Mouse (Mus musculus): ENCODE data around the gene Lgsn. TPM values are rescaled to one million over a fixed set of nuclear protein-coding genes. Genes with fewer than 3 reads are reported as not detected.
A peak's percentile ranks its signal among the peaks of the same experiment; 100 is the strongest.

Gene Lgsn
- total and polyA plus RNA-seq, 3 experiments, result 0.08 to 0.70 TPM; not detected in 1

DNA sequence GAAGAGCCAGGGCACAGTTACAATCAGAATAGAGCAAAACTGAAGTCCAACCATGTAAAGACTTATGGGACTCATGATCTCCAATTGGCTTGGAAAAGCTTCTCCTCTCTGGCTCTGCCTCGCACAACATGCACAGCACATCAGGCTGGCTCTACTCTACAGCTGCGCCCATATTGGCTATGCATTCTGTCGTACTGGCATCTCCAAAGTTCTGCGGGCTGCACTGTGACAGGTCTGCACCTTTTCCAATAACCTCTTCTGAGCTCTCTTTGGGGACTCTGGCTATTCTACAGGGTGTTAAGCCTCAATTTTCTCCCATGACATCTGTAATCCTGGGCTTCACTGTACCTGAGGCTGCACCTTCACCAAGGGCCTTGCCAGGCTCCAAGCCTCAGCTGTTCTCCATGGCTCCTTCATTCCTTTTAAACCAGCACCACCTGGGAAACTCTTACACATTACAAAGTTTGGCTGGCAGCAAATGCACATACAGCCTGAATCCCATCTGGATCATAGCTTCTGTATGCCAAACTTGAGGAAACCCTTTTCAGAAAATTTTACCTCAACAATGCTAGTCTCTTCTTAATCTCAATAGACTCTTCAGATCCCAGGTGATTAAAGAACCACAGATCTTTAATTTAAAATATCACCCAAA, 44.5 kb downstream of the Lgsn start:
- dilution Hi-C loops (cut with MboI; ENCODE audit: extremely low pct_ligation_motif_present, extremely low pct_unique_long_range_greater_than_20kb, low sequenced_read_pairs) (no loop called here), in situ Hi-C loops (cut with MboI; ENCODE audit: low pct_ligation_motif_present, low pct_unique_long_range_greater_than_20kb, low sequenced_read_pairs) (no loop called here)
- Histone ChIP-seq H3K36me3 (replicated peaks in 1 of 2; ENCODE audit: control insufficient read depth in 1 of 2, insufficient read depth in 1 of 2, low read length in 1 of 2) (peaks cover 0 to 5% of the 10 kb centered on the region in 2 experiments), H3K9me3 (replicated peaks; ENCODE audit: low read length) (no peaks in the 10 kb centered on the region), H3K4me2 (ENCODE audit: insufficient read depth, low read depth, poor library complexity, severe bottlenecking) (no peak overlapping the region), H3K4me1 (ENCODE audit: control insufficient read depth in 1 of 2, insufficient read depth in 2 of 2) (peaks cover 3 to 20% of the 10 kb centered on the region in 2 experiments; a peak in 2 of 4 replicates), H3K79me2 (replicated peaks; ENCODE audit: control insufficient read depth, extremely low read depth, insufficient read depth, poor library complexity, severe bottlenecking) (no peaks in the 10 kb centered on the region), H3K27me3 (replicated peaks) (no peaks in the 10 kb centered on the region), H3K4me3 (replicated peaks in 1 of 3; ENCODE audit: low read depth in 2 of 3, low read length in 2 of 3, poor library complexity in 1 of 3) (no peak overlapping the region), H3K9ac (ENCODE audit: insufficient read depth, low read depth) (no peak overlapping the region), H3K27ac (ENCODE audit: insufficient read depth, low read depth) (no peak overlapping the region)
- DNase-seq (ENCODE audit: extremely low read depth), result no peak
- TF ChIP-seq ETS1 (conservative IDR thresholded peaks at IDR 0.05; ENCODE audit: low read depth, low read length) (no peak), GABPA (IDR thresholded peaks at IDR 0.05; ENCODE audit: insufficient replicate concordance, low read depth, low read length) (no peak), MEF2A (IDR thresholded peaks at IDR 0.05; ENCODE audit: borderline replicate concordance, low read depth, low read length) (no peak), ZKSCAN1 (IDR thresholded peaks at IDR 0.05; ENCODE audit: borderline replicate concordance, low read depth, low read length) (no peak), MYC (IDR thresholded peaks at IDR 0.05; ENCODE audit: low read depth, low read length) (no peak), IRF4 (IDR thresholded peaks at IDR 0.05; ENCODE audit: low read depth, low read length) (no peak), ELF1 (IDR thresholded peaks at IDR 0.05; ENCODE audit: low read depth, low read length) (no peak), JUND (conservative IDR thresholded peaks at IDR 0.05; ENCODE audit: low read depth, low read length) (no peak), BHLHE40 (IDR thresholded peaks at IDR 0.05; ENCODE audit: low read depth, low read length) (no peak), JUN (IDR thresholded peaks at IDR 0.05; ENCODE audit: insufficient read depth, low read depth, low read length) (no peak), ZMIZ1 (IDR thresholded peaks at IDR 0.05; ENCODE audit: low read depth, low read length) (no peak), NELFE (IDR thresholded peaks at IDR 0.05; ENCODE audit: low read depth, low read length) (no peak), HCFC1 (IDR thresholded peaks at IDR 0.05; ENCODE audit: low read depth, low read length) (no peak)

DNA sequence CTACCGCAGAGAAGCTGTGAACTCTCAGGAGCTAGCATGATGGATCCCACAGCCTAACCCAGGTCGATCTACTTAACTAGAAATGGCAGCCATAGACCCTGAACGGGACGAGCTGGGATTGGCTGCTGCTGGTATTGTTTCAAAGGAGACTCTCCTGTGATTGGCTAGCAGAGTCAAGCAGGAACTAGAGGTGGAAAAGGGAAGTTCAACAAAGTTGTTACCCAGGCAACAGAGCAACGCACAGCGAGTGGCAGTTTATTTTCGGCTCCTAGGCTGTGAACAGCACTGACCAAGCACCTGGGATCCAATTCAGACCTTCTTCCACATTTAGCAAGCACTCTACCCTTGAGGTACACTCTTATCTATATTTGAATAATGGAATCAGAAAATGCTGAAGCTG, 46.4 kb downstream of the Lgsn start, which contains the start of the genes 4931428L18Rik and Pih1d3:
4931428L18Rik (minus strand) TSS at position 121 of the 400 bp plus-strand sequence.
Pih1d3 (plus strand) TSS at position 275 of the 400 bp plus-strand sequence.
- peak within 1 kb of the TSS; percentile 84 for H3K4me2 ChIP-seq (ENCODE audit: insufficient read depth, low read depth, poor library complexity, severe bottlenecking)
- no peaks in the 10 kb centered on the region for H3K79me2 ChIP-seq (replicated peaks; ENCODE audit: control insufficient read depth, extremely low read depth, insufficient read depth, poor library complexity, severe bottlenecking)
- H3K36me3 ChIP-seq (replicated peaks in 1 of 2; ENCODE audit: control insufficient read depth in 1 of 2, insufficient read depth in 1 of 2, low read length in 1 of 2), result peaks cover 0 to 5% of the 10 kb centered on the region in 2 experiments
- no peaks in the 10 kb centered on the region for H3K9me3 ChIP-seq (replicated peaks; ENCODE audit: low read length)
- H3K4me1 ChIP-seq (ENCODE audit: control insufficient read depth in 1 of 2, insufficient read depth in 2 of 2), result peaks cover 3 to 20% of the 10 kb centered on the region in 2 experiments; a peak in 2 of 4 replicates
- DNase-seq (ENCODE audit: extremely low read depth), result peak; percentile 95
- H3K9ac ChIP-seq (ENCODE audit: insufficient read depth, low read depth), result peak within 1 kb of the TSS; percentile 63; the same call in 1 of the 2 replicates
- H3K27ac ChIP-seq (ENCODE audit: insufficient read depth, low read depth), result no peak within 1 kb of the TSS
- peak within 1 kb of the TSS; percentile 68 to 75 (median 70) for H3K4me3 ChIP-seq (replicated peaks in 1 of 3; ENCODE audit: low read depth in 2 of 3, low read length in 2 of 3, poor library complexity in 1 of 3)
- peak; percentile 76 for TF ChIP-seq MXI1 (IDR thresholded peaks at IDR 0.05; ENCODE audit: low read depth, low read length)
- TF ChIP-seq ELF1 (IDR thresholded peaks at IDR 0.05; ENCODE audit: low read depth, low read length), result peak; percentile 84
- peak; percentile 56; the same call in 1 of the 2 replicates for TF ChIP-seq TBP (conservative IDR thresholded peaks at IDR 0.05; ENCODE audit: low read depth, low read length)
- TF ChIP-seq MEF2A (IDR thresholded peaks at IDR 0.05; ENCODE audit: borderline replicate concordance, low read depth, low read length), result peak; percentile 76
- peak; percentile 28; the same call in 1 of the 2 replicates for TF ChIP-seq HCFC1 (IDR thresholded peaks at IDR 0.05; ENCODE audit: low read depth, low read length)
- no peak for TF ChIP-seq USF2 (conservative IDR thresholded peaks at IDR 0.05; ENCODE audit: low read depth, low read length)
- TF ChIP-seq RAD21 (IDR thresholded peaks at IDR 0.05; ENCODE audit: low read depth, low read length), result no peak
- TF ChIP-seq NELFE (IDR thresholded peaks at IDR 0.05; ENCODE audit: low read depth, low read length), result no peak
- no peak for TF ChIP-seq CHD1 (IDR thresholded peaks at IDR 0.05; ENCODE audit: low read depth, low read length)
- TF ChIP-seq JUND (conservative IDR thresholded peaks at IDR 0.05; ENCODE audit: low read depth, low read length), result no peak
- peak; percentile 52 for TF ChIP-seq POLR2A (IDR thresholded peaks at IDR 0.05; ENCODE audit: low read depth, low read length)
- no peak for TF ChIP-seq USF1 (IDR thresholded peaks at IDR 0.05; ENCODE audit: low read depth, low read length)
- TF ChIP-seq MAX (IDR thresholded peaks at IDR 0.05; ENCODE audit: low read length), result no peak
- TF ChIP-seq TCF12 (IDR thresholded peaks at IDR 0.05; ENCODE audit: low read depth, low read length), result peak; percentile 17; the same call in 1 of the 2 replicates
- no peak for TF ChIP-seq ZC3H11A (IDR thresholded peaks at IDR 0.05; ENCODE audit: low read depth, low read length)
- no peak for TF ChIP-seq ETS1 (conservative IDR thresholded peaks at IDR 0.05; ENCODE audit: low read depth, low read length)
- TF ChIP-seq RCOR1 (conservative IDR thresholded peaks at IDR 0.05; ENCODE audit: low read depth, low read length), result no peak
- TF ChIP-seq SIN3A (IDR thresholded peaks at IDR 0.05; ENCODE audit: low read length), result peak; percentile 89
- TF ChIP-seq EP300 (IDR thresholded peaks at IDR 0.05; ENCODE audit: low read length), result no peak
- no peak for TF ChIP-seq ZMIZ1 (IDR thresholded peaks at IDR 0.05; ENCODE audit: low read depth, low read length)
- dilution Hi-C loops (cut with MboI; ENCODE audit: extremely low pct_ligation_motif_present, extremely low pct_unique_long_range_greater_than_20kb, low sequenced_read_pairs), result no loop called here
- in situ Hi-C loops (cut with MboI; ENCODE audit: low pct_ligation_motif_present, low pct_unique_long_range_greater_than_20kb, low sequenced_read_pairs), result no loop called here
- H3K27me3 ChIP-seq (replicated peaks), result no peaks in the 10 kb centered on the region
